Mouse (Mus musculus) spleen, adult 10 weeks (tissue): ENCODE data around the gene Cerk. TPM values are rescaled to one million over a fixed set of nuclear protein-coding genes. Genes with fewer than 3 reads are reported as not detected.

Experiments used
- polyA plus RNA-seq: library from polyadenylated mRNA; stranded (reverse); fragments of 350-450 nt; fragmentation: Illumina TruSeq; extraction: RNeasy Lipid Tissue Mini Kit (QIAGEN cat#74804); gene quantifications from one replicate; pipeline ENCODE4 v1.2.3, GENCODE M21; 2015; ENCODE audit warnings: low replicate concordance; ENCODE audit not compliant: insufficient read depth

Gene Cerk
- polyA plus RNA-seq: 60.5 TPM

GRCm38 (mm10) chr15:86185689-86186569, at the start of gene Cerk:
TSS of gene Cerk (minus strand) at chr15:86186141.

GRCm38 (mm10) chr15:86213753-86214548, 28.0 kb upstream of the Cerk start, which contains the start of gene Tbc1d22a:
TSS of gene Tbc1d22a (plus strand) at chr15:86214459.

Other genes with a start within 250 kb of the Cerk start
- 1.8 TPM for gene Celsr1, start 152.4 kb downstream of the Cerk start, polyA plus RNA-seq
- 27.1 TPM for gene Gramd4, start 128.4 kb downstream of the Cerk start, polyA plus RNA-seq
- 11.9 TPM for gene Tbc1d22a, start 28.3 kb upstream of the Cerk start, polyA plus RNA-seq